Mouse (Mus musculus) A20 (cell line): ENCODE data around the gene Sprr2a1.
"Not testable (repeated sequence)": the region's sequence is repeated elsewhere in the genome, so short reads cannot be mapped to it uniquely, and the experiment has no call there.

Source experiments
- DNase-seq: peaks from one replicate; pipeline ENCODE4 v3.0.0-alpha.2; 2011; ENCODE audit warnings: low read depth, low spot score

Gene Sprr2a1

GRCm38 (mm10) chr3:92215569-92215968 lies at the start of gene Sprr2a1, which contains the start of gene Sprr2a2:
Gene Sprr2a1 (plus strand): TSS chr3:92215799.
Gene Sprr2a2 (plus strand): TSS chr3:92215920.
- DNase-seq: not testable (repeated sequence)

- no peak for DNase-seq
Observed at GRCm38 (mm10) chr3:92169847-92170246, 45.8 kb upstream of the Sprr2a1 start.

GRCm38 (mm10) chr3:92176880-92177279 lies 38.7 kb upstream of the Sprr2a1 start:
- no peak for DNase-seq

- DNase-seq: no peak
Observed at GRCm38 (mm10) chr3:92195512-92196200, 19.9 kb upstream of the Sprr2a1 start.

GRCm38 (mm10) chr3:92211133-92211925 lies 4.3 kb upstream of the Sprr2a1 start:
- not testable (repeated sequence) for DNase-seq

GRCm38 (mm10) chr3:92212059-92212458 lies 3.5 kb upstream of the Sprr2a1 start:
- not testable (repeated sequence) for DNase-seq

- not testable (repeated sequence) for DNase-seq
Observed at GRCm38 (mm10) chr3:92213651-92214050, 1.9 kb upstream of the Sprr2a1 start.

GRCm38 (mm10) chr3:92219031-92219430 lies 3.4 kb downstream of the Sprr2a1 start:
- DNase-seq: not testable (repeated sequence)

- not testable (repeated sequence) for DNase-seq
Observed at GRCm38 (mm10) chr3:92223708-92224107, 8.1 kb downstream of the Sprr2a1 start.

GRCm38 (mm10) chr3:92227410-92227809 lies 11.8 kb downstream of the Sprr2a1 start:
- DNase-seq: not testable (repeated sequence)

- DNase-seq: not testable (repeated sequence)
Observed at GRCm38 (mm10) chr3:92236463-92237189, 21.0 kb downstream of the Sprr2a1 start.

GRCm38 (mm10) chr3:92238736-92239135 lies 23.1 kb downstream of the Sprr2a1 start:
- DNase-seq: not testable (repeated sequence)

- DNase-seq: not testable (repeated sequence)
Observed at GRCm38 (mm10) chr3:92239197-92239596, 23.6 kb downstream of the Sprr2a1 start.

GRCm38 (mm10) chr3:92244833-92245232 lies 29.2 kb downstream of the Sprr2a1 start:
- DNase-seq: not testable (repeated sequence)

- not testable (repeated sequence) for DNase-seq
Observed at GRCm38 (mm10) chr3:92246245-92246644, 30.6 kb downstream of the Sprr2a1 start.

- not testable (repeated sequence) for DNase-seq
Observed at GRCm38 (mm10) chr3:92248494-92248893, 32.9 kb downstream of the Sprr2a1 start.

- DNase-seq: not testable (repeated sequence)
Observed at GRCm38 (mm10) chr3:92250450-92250849, 34.9 kb downstream of the Sprr2a1 start.

GRCm38 (mm10) chr3:92253860-92254259 lies 38.3 kb downstream of the Sprr2a1 start:
- DNase-seq: not testable (repeated sequence)

GRCm38 (mm10) chr3:92258526-92258925 lies 42.9 kb downstream of the Sprr2a1 start:
- not testable (repeated sequence) for DNase-seq

GRCm38 (mm10) chr3:92263462-92263861 lies 47.9 kb downstream of the Sprr2a1 start:
- DNase-seq: not testable (repeated sequence)
